Mouse (Mus musculus) T-helper 2 cell (primary cell): Measurements from ENCODE around the gene Thegl.

Experiments
- in situ Hi-C: fragments of 300-600 bp; cut with MboI, MseI; formaldehyde crosslinking; loops from one replicate; pipeline ENCODE4 v1.15.1; 2025; ENCODE audit warnings: high pct_unique_total_duplicates

The Thegl gene

DNA sequence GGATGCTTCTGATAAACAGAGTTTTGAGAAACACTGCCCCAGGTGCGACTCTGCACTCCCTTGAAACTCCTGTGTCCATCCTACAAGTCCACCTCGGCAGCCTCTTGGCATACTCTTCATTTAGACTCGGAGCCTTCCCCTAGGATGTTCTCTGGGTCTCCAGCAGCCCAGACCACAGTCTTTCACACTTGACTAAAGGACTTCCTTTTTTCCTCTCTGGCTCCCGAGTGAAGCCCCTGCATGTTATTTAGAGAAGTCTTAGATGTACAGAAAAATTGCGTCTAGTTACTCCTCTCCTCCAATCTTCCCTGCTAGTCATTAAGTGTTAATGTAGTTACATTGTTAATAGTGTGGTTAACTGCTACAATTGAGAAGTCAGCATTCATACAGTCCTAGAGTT, 28.5 kb downstream of the Thegl start:
- in situ Hi-C loops = no loop called here

DNA sequence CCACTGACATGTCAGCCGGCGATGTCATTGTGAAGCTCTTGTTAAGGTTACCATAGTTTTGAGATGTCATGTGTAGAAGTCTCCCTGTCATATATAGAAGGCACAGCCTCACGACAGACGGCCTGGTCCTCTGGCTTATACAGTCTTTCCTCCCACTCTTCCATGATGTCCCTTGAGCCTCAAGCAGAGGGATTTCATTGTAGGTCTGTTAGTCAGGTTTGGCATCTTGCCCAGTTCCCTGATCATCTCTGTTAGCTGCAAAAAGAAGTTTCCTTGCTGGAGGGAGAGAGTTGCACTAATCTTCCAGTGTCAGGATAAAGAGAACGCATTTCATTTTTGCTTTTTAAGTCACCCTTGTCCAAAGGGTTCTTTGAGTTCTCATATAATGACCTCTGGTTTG, 36.8 kb downstream of the Thegl start:
- in situ Hi-C loops = no loop called here

DNA sequence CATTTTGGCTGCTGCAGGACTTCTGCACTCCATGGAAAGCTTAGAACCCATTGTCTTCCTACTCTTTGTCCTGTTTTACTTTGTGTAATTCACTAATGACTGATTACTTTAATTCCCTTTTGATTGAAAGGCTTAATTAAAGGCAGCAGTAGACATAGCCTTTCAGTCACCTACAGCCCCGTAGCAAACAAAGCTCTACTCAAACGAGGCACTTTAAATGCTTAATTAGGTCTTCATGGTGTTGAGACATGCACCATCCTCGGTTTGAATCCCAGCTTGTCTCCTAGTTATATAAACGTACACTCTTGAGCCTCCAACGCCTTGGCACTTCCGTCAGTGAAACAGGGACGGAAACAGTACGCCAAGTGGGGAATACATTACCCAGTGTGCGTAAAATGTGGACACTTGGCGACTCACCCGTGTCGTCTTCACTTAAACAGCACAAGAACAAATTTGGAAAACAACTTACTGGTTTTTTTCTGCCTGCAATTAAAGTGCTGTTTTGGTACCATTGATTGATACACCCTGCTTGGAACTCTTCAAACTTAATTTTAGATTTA, 41.1 kb downstream of the Thegl start:
- in situ Hi-C loops = no loop called here

DNA sequence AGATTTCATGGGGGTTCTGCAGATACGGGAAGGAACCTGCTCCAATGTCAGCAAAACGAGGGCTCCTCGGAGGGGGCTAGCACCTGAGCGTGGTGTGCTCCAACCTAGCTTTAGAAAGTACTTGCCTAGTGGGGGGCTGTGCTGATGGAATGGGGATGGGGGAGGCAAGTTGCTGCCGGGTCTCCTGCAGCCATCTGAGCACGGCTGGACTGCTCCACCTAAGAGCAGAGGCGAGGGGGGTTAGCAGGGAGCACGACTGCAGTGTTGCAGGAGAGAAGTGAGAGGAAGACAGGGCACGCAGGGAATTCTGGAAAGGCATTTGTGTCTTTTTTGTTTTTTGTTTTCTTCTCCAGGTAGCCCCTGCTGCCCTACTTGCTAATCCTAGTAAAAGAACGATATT, 44.5 kb downstream of the Thegl start:
- in situ Hi-C loops = no loop called here

DNA sequence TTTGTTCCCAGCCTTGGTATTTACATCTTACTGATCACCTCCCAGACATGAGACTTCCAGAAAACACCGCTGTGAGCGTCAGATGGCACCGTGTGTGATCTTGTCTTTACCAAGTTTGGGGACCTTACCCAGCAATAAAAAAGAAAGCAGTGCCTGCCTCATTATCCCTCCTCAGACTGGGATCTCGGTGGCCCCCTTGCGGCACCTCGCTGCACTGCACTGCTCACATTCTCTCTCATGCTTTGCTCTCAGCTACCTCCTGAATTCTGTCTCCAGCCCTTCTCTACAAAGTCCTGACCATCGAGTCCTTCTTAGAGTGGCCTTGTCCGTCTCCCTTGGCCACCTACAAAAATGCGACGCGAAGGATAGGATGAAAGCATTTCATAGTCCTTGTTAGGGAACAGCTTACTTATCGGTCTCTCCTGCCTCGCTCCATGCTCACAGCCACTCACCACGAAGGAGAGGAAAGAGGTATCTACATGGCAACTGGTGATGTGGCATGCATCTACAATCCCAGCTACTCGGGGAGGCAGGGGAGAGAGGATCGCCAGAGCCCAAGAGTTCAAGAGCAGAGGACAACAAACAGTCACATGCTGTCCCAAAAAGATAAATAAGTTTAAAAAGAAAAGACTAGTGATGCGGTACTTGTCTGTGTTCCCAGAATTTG, 45.7 kb downstream of the Thegl start:
- in situ Hi-C loops = no loop called here

DNA sequence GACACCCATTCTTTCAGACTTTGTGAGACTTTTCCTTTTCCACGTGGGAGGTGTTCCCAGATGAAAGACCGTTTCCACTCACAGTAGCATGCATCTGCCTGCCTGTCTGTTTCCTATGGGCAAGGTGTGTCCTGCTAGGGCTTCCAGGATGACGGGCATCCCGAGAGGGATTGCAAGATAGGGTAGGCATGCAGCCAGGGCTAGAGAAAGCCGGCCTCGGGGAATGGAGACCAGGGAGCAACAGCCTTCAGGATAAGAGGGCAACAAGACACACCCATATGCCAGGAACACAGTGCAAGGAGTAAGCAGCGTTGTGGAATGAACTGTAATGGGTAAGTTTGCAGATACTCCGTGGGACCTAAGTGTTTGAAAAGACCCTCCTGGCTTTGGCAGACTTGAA, 51.5 kb downstream of the Thegl start:
- in situ Hi-C loops = no loop called here

DNA sequence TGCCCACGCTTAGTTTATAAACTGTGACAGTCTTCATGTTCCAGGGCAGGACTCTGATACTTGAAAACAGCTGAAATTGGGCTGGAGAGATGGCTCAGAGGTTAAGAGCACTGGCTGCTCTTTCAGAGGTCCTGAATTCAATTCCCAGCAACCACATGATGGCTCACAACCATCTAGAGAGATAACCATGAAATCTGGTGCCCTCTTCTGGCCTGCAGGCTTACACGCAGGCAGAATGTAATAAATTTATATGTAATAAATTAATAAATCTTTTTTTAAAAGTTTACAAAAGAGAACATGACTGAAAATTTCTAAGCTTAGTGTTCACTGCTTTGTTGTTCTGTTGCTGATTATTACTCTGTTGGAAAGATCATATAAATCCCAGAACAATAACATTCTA, 55.2 kb downstream of the Thegl start:
- in situ Hi-C loops = no loop called here

DNA sequence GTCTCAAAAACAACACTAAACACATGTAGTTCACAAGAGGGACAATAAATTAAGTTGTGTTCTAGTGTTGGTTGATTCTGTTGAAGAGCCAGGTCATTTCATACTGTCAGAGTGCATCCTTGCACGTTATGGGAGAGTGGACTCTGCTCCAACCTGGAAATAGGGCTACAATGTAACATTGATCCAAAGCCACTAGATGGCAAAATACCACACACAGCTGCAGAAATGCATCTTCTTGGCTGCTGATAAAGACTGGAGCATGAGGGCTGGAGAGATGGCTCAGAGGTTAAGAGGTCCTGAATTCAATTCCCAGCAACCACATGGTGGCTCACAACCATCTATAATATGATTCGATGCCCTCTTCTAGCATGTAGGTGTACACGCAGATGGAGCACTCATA, 55.8 kb downstream of the Thegl start:
- in situ Hi-C loops = no loop called here

DNA sequence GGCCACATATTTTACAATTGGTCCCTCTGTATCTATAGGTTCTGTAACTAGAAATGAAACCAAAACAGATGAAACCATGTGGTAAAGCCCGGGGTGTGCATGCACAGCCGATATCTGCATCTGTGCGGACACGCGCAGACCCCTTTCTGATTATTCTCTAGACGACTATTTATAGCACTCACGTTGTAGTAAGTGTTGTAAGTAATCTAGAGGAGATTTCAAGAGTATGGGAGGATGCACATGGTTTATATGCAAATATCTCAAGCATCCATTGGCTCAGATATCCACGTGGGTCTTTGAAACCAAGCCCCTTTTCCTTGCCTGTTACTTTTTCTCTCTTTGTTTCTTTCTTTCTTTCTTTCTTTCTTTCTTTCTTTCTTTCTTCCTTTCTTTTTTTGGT, 58.0 kb downstream of the Thegl start:
- in situ Hi-C loops = no loop called here

DNA sequence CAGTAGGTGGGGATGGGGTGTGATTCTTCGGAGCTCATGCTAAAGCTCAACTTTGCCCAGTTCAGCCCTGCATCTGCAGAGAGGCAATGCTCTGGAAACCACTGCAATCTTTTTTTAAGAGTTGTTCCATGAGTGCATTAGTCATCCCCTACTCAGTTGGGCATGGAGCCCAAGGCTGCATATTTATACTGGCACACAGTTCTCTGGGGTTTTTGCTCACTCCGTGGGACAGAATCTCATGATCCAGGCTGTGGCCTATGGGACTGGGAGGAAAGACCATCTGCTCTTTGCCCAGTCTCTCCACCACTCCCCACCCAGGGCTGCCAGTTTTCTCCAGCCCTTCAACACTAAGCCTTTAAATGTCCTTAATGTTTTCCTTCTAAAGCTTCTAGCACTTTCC, 59.1 kb downstream of the Thegl start:
- in situ Hi-C loops = no loop called here

DNA sequence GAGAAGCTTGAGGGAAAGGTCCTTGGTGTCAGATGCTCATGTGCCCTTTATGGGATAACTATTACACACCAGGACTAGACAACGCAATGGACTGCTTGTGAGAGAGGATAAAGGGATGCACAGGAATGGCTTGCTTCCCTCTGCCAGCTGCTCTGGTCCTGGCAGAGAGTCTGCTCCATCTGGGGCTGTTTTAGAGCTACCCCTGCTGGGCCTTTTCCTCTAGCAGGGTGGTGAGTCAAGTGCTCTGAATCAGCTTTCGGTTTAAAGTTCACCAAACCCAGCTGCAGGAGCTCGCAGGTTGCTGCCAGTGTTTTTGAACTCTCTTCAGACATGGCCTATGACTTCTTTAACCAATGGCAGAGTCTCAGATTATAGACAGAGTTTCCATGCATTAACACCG, 60.1 kb downstream of the Thegl start:
- in situ Hi-C loops = no loop called here

DNA sequence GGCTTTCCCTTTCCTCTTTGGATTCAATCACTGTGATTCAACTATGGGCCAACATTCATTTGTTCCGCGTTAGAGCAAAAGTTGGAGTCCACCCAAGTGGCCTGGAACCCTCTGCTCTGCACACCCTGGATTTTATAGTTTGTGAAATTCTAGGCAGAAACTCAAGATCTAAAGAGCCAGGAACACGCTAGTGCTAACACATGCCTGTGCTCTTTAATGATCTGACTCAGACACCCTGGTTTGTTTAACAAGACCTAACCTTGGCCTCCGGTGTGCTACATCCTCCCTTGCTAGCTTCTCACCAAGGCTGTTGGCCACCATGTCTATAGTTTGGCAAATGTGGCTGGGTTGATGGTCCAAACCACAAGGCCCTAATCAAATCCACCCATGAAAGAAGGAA, 64.9 kb downstream of the Thegl start:
- in situ Hi-C loops = loop anchor here (10.0 kb wide), 1 partner anchor 144 kb away; no protein-coding TSS in a partner anchor

DNA sequence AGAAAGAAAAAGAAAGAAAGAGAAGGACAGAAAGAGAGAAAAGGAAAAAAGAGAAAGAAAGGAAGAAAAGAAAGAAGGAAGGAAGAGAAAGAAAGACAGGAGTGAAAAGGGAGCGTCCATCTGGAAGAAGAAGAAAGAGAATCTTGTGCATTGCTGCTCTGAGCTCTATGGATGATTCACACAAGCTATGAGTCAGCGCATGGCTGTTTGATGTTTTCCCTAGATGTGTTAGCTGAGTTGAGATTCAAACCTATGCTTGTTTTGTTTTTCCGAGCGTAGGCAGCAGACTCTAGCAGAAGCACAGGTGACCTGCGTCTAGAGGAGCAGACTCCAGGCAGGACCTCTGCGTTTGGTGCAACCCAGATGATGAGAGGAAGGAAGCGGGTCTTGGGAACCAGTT, 66.9 kb downstream of the Thegl start:
- in situ Hi-C loops = loop anchor here (10.0 kb wide), 1 partner anchor 142 kb away; no protein-coding TSS in a partner anchor

DNA sequence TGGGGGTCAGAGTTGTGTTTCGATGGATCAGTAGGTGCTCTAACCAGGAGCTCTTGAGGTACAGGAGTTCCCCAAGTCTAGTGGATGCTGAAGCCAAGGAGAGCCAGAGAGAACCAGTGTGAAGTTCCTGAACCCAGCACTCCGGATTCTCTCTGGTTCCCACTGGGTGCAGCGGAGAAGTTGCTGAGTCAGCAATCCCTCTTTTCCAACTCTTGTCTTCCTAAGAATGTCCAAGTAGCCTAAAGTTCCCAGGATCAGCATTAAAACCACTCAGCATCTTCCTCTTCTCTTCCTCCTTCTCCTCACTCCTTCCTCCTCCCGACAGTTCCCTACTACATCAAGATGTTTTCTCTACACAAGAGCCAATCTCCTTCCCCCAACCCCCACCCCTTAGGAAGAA, 68.6 kb downstream of the Thegl start:
- in situ Hi-C loops = loop anchor here (10.0 kb wide), 1 partner anchor 140 kb away; no protein-coding TSS in a partner anchor

DNA sequence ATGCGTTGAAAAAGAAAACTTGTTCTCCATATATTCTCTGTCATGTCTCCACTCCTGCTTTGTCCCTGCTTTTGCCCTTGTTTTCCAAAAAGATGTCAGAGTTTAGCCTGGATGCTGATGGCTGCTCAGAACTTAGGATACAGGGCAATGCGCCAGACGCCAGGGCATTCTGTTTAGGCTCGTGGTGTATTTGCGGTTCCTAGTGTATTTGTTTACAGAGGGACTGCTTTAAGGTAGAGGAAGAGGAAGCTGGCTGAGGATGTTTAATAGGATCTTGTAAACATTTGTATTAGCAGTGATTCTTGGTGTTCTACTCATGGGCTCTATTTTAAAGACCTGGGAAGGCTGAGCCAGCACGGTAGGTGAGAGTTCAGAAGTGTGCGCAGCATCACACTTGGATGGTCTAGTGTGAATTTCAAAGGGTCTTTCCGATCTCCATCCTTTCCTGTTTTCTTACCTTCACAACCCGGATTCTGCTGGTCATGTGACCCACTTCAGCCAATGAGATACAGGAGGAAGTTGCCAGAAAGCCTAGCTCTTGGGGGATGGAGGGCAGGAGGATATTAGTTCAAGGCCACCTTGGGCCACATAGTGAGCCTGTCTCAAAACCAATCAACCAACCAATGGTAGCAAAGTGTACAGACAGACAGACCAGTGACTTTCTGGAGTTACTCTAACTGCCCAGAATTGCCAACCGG, 70.1 kb downstream of the Thegl start:
- in situ Hi-C loops = loop anchor here (10.0 kb wide), 1 partner anchor 139 kb away; no protein-coding TSS in a partner anchor

DNA sequence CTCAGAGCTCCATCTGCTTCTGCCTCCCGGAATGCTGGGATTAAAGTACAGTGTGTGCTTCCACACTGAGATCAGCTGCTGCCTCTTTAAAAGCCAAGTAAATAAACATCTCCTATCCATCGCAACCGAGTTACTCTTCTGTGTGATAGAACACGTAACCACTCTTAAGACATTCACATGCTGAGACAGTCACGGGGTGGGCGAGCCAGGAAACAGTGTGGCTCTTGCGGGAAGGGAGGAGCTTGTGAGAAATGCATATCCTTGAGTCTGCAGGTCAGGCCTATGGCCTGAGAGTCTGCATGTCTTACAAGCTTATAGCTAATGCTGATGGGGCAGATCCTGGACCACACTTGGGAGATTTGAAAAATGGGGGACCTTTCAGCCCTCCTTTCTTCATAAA, 70.7 kb downstream of the Thegl start:
- in situ Hi-C loops = loop anchor here (10.0 kb wide), 1 partner anchor 138 kb away; no protein-coding TSS in a partner anchor

DNA sequence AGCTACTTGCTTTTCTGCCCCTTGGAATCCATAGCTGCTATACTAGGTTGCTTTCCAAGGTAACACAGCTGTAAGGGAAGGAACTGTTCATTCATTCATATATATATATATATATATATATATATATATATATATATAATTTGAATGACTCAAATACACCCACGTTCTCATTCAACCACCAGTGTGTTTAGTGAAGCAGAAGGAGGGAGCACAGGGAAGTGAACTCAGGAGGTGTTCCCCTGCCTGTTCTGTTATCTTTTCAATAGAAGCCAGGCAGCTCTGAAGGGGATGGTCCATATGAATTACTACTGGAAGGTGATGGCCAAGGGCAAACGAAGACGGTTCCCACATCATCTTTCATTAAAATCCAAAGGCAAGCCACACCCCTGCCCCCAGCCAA, 71.3 kb downstream of the Thegl start:
- in situ Hi-C loops = loop anchor here (10.0 kb wide), 1 partner anchor 138 kb away; no protein-coding TSS in a partner anchor

DNA sequence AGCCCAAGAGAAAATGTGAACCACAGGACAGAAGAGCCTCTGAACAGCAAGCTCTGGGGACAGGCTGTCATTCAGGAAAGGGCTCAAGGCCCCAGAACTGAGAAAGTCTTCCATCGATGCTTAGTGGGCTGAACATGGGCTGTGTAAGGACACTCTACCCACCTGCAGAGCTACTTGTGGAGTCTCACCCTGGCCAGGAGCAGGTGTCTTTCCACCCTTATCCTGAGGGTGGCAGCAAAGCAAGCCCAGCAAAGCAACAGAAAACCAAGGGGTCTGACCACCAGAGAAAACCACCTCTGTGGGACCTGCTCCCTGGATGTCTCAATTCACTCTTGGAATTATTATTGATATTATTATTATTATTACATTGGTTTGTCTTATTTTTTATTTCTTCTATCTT, 73.5 kb downstream of the Thegl start:
- in situ Hi-C loops = loop anchor here (10.0 kb wide), 1 partner anchor 136 kb away; no protein-coding TSS in a partner anchor

DNA sequence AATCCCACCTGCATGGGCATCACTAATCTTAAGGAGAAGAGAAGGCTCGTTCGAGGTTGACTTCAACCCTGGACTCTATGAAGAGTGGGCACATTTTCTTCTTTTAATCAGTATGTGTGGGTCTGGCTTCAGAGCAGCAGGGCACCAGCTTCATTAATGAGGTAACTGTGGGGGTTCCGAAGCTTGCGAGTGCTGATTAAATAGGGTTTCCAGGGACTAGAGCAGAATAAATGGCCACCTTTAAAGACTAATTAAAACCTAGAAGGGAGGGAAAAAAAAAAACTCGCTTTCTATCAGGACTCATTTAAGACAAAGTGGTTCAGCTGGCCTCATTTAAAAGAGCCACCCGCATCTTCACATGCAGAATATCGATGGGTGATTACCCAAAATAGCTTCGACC, 74.1 kb downstream of the Thegl start:
- in situ Hi-C loops = loop anchor here (10.0 kb wide), 1 partner anchor 135 kb away; no protein-coding TSS in a partner anchor

DNA sequence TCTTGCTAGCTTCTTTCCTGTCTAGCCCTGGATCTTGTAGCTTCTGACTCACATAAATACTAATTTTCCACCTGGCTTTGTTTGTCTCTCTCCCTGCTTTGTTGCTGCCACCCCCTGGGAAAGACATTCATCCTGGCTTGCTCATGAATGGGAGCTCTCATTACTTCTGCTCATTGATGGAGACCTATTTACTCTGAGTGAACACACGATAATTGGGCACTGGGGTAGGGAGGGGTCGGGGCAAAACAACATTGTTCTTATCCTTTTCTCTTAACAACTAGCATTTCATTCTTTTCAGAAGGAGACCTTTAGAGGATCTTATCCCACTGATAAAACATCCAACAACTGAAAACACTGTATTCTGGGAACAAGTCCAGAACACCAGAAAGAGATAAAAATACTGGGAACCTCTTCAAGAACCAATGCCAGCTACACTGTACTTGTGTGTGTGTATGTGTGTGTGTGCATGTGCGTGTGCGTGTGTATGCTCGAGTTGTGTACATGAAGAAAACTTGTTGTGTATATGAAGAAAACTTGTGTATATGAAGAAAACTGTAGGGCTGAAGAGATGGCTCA, 74.8 kb downstream of the Thegl start:
- in situ Hi-C loops = no loop called here

DNA sequence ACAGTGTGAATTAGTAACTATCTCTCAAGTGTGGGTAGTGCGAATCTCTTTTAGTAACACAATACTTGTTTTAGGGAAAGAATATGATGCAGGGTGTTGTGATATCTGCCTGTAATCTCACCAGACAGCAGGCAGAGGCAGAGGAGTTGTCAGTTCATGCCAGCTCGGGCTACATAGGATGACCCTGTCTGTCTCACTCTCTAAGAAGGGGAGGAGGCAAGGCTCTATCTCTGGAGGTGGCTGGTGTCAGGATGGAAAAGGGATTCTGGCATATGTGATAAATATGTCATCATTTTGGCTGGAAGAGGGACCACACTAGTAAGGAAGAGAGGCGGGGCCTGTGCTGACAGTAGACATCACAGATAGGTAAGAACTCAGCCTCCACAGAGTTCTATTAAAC, 76.1 kb downstream of the Thegl start:
- in situ Hi-C loops = no loop called here

DNA sequence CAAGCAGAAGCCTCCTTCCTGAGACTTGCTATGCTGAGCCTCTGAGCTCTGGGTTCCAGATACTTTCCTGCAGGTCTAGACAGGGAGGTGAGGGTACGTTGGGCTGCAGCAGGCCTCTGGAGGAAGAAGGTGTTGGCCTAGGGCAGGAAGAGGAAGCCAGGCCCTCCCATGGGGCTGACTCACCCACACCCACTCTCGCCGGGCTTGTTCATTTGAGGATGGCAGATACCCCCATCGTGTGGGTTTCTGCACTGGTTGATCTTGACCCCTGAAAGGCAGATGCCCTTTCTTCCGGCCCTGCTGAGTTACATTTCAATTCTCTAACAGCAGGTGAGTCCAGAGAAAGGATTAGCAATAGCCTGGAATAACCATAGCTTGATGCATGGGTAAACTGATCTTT, 76.7 kb downstream of the Thegl start:
- in situ Hi-C loops = no loop called here
